Mouse (Mus musculus) liver, adult 2 months (tissue): ENCODE data around the gene Otud7a.

Experiments
- CTCF ChIP-seq: fragments of 200-500 bp; IDR thresholded peaks from 2 replicates; pipeline ENCODE4 v1.5.1; 2011; ENCODE audit warnings: low read depth, low read length, control low read depth
- POLR2A ChIP-seq: fragments of 200-500 bp; IDR thresholded peaks from 2 replicates; pipeline ENCODE4 v1.6.1; 2011; ENCODE audit warnings: low read length, control low read depth; ENCODE audit not compliant: insufficient read depth; ENCODE audit errors: extremely low read depth

DNA sequence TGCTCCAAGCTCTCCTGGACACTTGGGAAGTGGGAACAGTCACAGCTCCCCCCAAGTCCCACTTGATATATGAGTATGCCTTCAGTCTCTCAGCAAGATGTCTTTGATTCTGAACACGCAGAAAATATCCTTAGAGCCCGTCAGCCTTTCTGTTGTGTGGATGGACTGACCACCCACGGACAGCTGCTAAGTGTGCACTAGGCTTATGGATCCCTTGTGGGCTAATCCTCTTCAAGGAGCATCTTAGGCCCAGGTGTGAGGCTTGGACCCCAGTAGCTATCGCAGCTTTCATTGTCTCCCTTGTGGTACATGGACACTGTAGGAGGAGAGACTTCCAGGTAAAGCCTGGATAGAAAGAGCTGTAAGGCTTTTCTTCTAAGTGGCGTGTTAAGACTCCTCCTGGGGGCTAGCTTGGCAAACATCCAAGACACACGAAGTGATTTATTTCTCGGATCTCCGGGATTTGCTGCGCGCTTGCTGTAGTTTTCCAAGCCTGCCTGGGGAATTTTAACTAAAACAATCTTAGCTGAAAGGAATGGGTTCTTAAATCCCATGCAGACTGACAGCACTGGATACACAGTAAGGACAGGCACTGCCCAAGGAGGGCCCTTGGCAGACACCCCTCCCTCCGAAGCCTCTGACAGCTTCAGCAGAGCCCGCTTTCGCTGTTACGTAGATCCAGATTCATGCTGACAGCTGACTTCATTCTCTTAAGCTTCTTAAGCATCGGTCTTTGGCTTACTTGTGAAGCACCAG, 223.6 kb downstream of the Otud7a start:
- TF ChIP-seq CTCF (no peak), POLR2A (no peak)
